In the genomic region with DNA sequence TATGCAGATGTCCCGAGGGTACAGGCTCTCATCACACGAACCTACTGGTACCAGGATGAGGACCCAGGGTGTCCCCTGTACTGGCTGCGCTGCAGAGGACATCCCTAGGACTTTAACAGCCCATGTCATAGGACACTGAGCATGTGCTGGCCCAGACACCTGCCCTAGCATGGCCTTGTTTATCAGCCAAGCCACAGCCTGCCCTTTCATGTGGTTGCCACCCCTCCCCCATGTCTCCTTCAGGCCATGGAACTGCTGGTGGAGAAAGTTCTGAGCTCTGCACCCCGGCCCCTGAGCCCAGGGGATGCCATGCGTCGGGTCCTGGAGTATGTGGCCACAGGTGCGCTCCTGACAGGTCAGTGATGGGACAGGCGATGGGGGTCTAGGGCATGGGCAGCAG, we compare ENCODE assay signal across 24 mouse cellular contexts. TPM values are rescaled to one million over a fixed set of nuclear protein-coding genes. Genes with fewer than 3 reads are reported as not detected.
A peak's percentile ranks its signal among the peaks of the same experiment; 100 is the strongest.
DNase-seq lines count a peak whose midpoint lies in the region; ATAC-seq and TF ChIP-seq lines count a peak whose summit lies in the region.
"Had no signal": no experiment of that assay in that cellular context is flagged by ENCODE, and none has a peak within 500 bp of the region (broad histone marks: within the 10 kb centered on the region; RNA-seq: fewer than 3 reads in every experiment).

No protein-coding gene starts in this region.

- H3K27me3 ChIP-seq in liver, postnatal 0 days (ENCODE audit: insufficient read depth, low read length) = peaks cover 24% of the 10 kb centered on the region

- H3K4me2 ChIP-seq in liver, postnatal 0 days (ENCODE audit: low read depth, low read length) = no peak overlapping the region
- H3K4me2 ChIP-seq: forebrain, embryonic 13.5 days; heart, embryonic 11.5 days; hindbrain, embryonic 13.5 days had no signal

- no peaks in the 10 kb centered on the region for H3K9me3 ChIP-seq in liver, postnatal 0 days (ENCODE audit: low read length)
- H3K9me3 ChIP-seq: forebrain, embryonic 10.5 days; forebrain, embryonic 13.5 days; G1E; hindbrain, embryonic 10.5 days; hindbrain, embryonic 13.5 days had no signal

- H3K27ac ChIP-seq in liver, postnatal 0 days (ENCODE audit: low read depth) = no peak overlapping the region
- H3K27ac ChIP-seq: forebrain, embryonic 10.5 days; forebrain, embryonic 13.5 days; hindbrain, embryonic 10.5 days; hindbrain, embryonic 13.5 days had no signal

- ATAC-seq in CD4-positive, CD25-positive, alpha-beta regulatory T cell, adult 4 months = no peak
- ATAC-seq in liver, postnatal 0 days = peak; percentile 8; the same call in 1 of the 2 replicates
- ATAC-seq: forebrain, embryonic 13.5 days; forebrain, embryonic 16.5 days; hindbrain, embryonic 16.5 days; inflammation-experienced regulatory T-cells, adult 6 months; Patski had no signal

- DNase-seq in CD4-positive, CD25-positive, alpha-beta regulatory T cell, adult 2 months (ENCODE audit: low read depth, low spot score) = peak; percentile 49
- DNase-seq in liver, postnatal 0 days = no peak
- no peak for DNase-seq in liver
- peak; percentile 61 for DNase-seq in CD4-positive helper T cell, adult 2 months (ENCODE audit: low read depth, low spot score)
- DNase-seq in gastrocnemius, adult 8-10 months (ENCODE audit: low spot score in 2 of 2) = no peak
- DNase-seq: adrenal gland, postnatal 10 days; adrenal gland, postnatal 36 days; cerebellum, adult 18-20 months; cerebellum, adult 9-10 months; cerebellum, postnatal 14 days; gastrocnemius, postnatal 14 days; heart, adult 11 months had no signal

- H3K9ac ChIP-seq in liver, postnatal 0 days (replicated peaks) = no peak overlapping the region
- H3K9ac ChIP-seq: forebrain, embryonic 13.5 days; hindbrain, embryonic 13.5 days had no signal

- no peak for TF ChIP-seq CTCF in liver, postnatal 0 days (IDR thresholded peaks at IDR 0.05; ENCODE audit: low read depth)

- H3K4me3 ChIP-seq in liver, postnatal 0 days (ENCODE audit: low read depth, low read length) = no peak overlapping the region
- H3K4me3 ChIP-seq: forebrain, embryonic 10.5 days; forebrain, embryonic 13.5 days; hindbrain, embryonic 10.5 days; hindbrain, embryonic 13.5 days had no signal

- WGBS in liver, postnatal 0 days (ENCODE audit: insufficient replicate concordance) = 67% methylated on average over 8 of the region's 8 CpGs

- peaks cover 17% of the 10 kb centered on the region for H3K4me1 ChIP-seq in liver, postnatal 0 days (ENCODE audit: insufficient read depth)

- no peak for TF ChIP-seq EP300 in liver, postnatal 0 days (IDR thresholded peaks at IDR 0.05; ENCODE audit: low read depth)

- no peaks in the 10 kb centered on the region for H3K36me3 ChIP-seq in liver, postnatal 0 days (replicated peaks; ENCODE audit: insufficient read depth, low read length)
- H3K36me3 ChIP-seq: forebrain, embryonic 10.5 days; G1E; hindbrain, embryonic 10.5 days had no signal

RNA-seq across cellular contexts. Expression of a gene that starts 3.3 kb away (rescaled TPM):
- 100 to 1,000 TPM in 1 of 2 experiments, 10 to 100 TPM in 1; 63.6 to 103 TPM for polyA plus RNA-seq in CD4-positive, CD25-positive, alpha-beta regulatory T cell, adult 4 months (2017; shearing (Covaris generic))
- polyA plus RNA-seq in liver, postnatal 0 days (2015; fragmentation: Nextera tagmentation; extraction: Ambion mirVana) = 1.7 TPM in 2 replicates
- total RNA-seq in gastrocnemius, adult 8-10 months (2022) = under 1 TPM in 2 of 4 experiments, not detected in 2; 0.31 TPM
- total RNA-seq: gastrocnemius, adult 18-20 months had no signal
- polyA plus RNA-seq: G1E had no signal

RNA-seq across cellular contexts. Expression of a gene that starts 16.5 kb away (rescaled TPM):
- polyA plus RNA-seq in CD4-positive, CD25-positive, alpha-beta regulatory T cell, adult 4 months (2017; shearing (Covaris generic)) = 1 to 10 TPM; 1.6 to 1.7 TPM
- 0.09 and 0.61 TPM in 2 replicates for polyA plus RNA-seq in liver, postnatal 0 days (2015; fragmentation: Nextera tagmentation; extraction: Ambion mirVana)
- 1 to 10 TPM; 1.8 to 2.7 (median 2.1) TPM for total RNA-seq in gastrocnemius, adult 8-10 months (2022)

RNA-seq across cellular contexts. Expression of a gene that starts 17.3 kb away (rescaled TPM):
- 100 to 1,000 TPM; 111 to 132 TPM for polyA plus RNA-seq in CD4-positive, CD25-positive, alpha-beta regulatory T cell, adult 4 months (2017; shearing (Covaris generic))
- polyA plus RNA-seq in liver, postnatal 0 days (2015; fragmentation: Nextera tagmentation; extraction: Ambion mirVana) = 110 and 112 TPM in 2 replicates
- total RNA-seq in gastrocnemius, adult 8-10 months (2022) = 100 to 1,000 TPM in 3 of 4 experiments, 10 to 100 TPM in 1; 96.1 to 111 (median 102) TPM

RNA-seq across cellular contexts. Expression of a gene that starts 17.3 kb away (rescaled TPM):
- 10 to 100 TPM; 12.5 to 14.8 TPM for polyA plus RNA-seq in CD4-positive, CD25-positive, alpha-beta regulatory T cell, adult 4 months (2017; shearing (Covaris generic))
- polyA plus RNA-seq in liver, postnatal 0 days (2015; fragmentation: Nextera tagmentation; extraction: Ambion mirVana) = 21.1 and 23.2 TPM in 2 replicates
- 100 to 1,000 TPM in 2 of 4 experiments, 10 to 100 TPM in 2; 94.6 to 106 (median 98.8) TPM for total RNA-seq in gastrocnemius, adult 8-10 months (2022)

RNA-seq across cellular contexts. Expression of a gene that starts 18.8 kb away (rescaled TPM):
- polyA plus RNA-seq in CD4-positive, CD25-positive, alpha-beta regulatory T cell, adult 4 months (2017; shearing (Covaris generic)) = 1 to 10 TPM; 4.0 to 6.2 TPM
- not detected in 2 replicates for polyA plus RNA-seq in liver, postnatal 0 days (2015; fragmentation: Nextera tagmentation; extraction: Ambion mirVana)
- total RNA-seq in gastrocnemius, adult 8-10 months (2022) = not detected
- total RNA-seq: gastrocnemius, adult 18-20 months had no signal
- polyA plus RNA-seq: G1E had no signal

Comparison
In these comparisons a context has a peak if more than half of its experiments do, and no peak if none do; other contexts are left out.
1. DNase-seq: peak in CD4-positive, CD25-positive, alpha-beta regulatory T cell, adult 2 months (single experiment) and CD4-positive helper T cell, adult 2 months (single experiment); none in liver, postnatal 0 days (single experiment), liver (single experiment) and gastrocnemius, adult 8-10 months (0 of 2).
2. RNA of a gene that starts 3.3 kb away (polyA plus RNA-seq): 63.6 to 103 TPM in CD4-positive, CD25-positive, alpha-beta regulatory T cell, adult 4 months; 1.7 TPM in liver, postnatal 0 days; every median in the first group is over 10 times any median in the second.